Mouse (Mus musculus) embryo, embryonic 10 days (tissue): ENCODE data around the gene Ano1.

Experiments
- DNase-seq: peaks from one replicate; pipeline ENCODE4 v3.0.0-alpha.2; 2015; ENCODE audit warnings: low spot score

Ano1 gene

GRCm38 (mm10) chr7:144634875-144635274, 116.9 kb downstream of the Ano1 start:
- DNase-seq: no peak

GRCm38 (mm10) chr7:144634450-144634849, 117.3 kb downstream of the Ano1 start:
- no peak for DNase-seq

GRCm38 (mm10) chr7:144632321-144632720, 119.5 kb downstream of the Ano1 start:
- DNase-seq: no peak

DNA sequence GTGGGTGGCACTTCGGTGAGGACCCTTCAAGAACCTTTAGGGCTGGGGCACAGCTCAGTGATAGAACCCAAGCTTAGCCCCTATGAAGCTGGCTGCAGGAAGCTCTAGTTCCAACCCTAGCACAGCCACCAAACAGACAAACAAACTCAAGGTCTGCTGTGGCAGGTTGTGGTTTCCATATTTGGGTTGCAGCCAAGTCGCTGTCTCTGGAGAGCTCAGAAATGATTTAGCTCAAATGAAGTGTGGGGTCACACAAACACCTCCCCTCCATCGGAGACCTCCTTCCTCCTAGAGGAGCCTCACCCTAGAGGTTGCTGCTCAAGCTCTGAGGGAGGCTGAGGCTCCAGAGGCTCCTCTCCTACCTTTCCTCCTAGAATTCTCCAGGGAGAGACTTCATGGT, 121.2 kb downstream of the Ano1 start:
- no peak for DNase-seq

- peak; percentile 85 for DNase-seq
These were observed 123.3 kb downstream of the Ano1 start for GRCm38 (mm10) chr7:144628334-144628915.

DNA sequence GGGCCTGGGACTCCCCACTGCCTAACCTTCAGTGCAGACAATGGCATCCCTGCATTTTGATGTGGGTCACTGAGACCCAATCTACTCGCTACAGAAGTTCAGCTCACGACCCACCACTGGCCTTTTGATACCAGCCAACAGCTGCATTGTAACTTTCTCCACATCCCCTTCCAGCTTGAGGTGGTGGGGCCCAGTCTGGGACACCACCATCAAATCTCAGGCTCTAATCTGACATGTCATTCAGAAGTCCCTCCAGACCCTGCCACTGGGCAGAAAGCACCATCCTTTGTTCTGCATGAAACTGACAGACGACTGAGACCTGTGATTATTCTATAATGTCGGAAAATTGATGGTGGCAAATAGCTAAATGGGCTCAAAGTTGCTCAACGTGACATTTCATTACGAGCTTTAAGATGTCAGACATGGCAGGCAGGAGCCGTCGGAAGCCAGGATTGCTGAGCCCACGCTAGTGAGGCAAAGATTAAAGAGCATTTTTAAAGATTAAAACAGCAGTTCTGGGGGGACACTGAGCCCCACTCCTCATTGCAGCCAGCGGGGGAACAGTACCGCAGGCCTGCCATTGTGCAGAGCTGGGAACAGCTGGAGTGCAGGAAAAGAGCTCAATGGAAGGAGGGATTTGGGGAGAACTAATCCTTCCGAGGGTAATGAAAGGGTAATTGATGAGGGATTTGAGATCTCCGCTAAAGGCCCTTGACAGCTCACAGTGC, 124.0 kb downstream of the Ano1 start:
- DNase-seq: peak; percentile 51

DNA sequence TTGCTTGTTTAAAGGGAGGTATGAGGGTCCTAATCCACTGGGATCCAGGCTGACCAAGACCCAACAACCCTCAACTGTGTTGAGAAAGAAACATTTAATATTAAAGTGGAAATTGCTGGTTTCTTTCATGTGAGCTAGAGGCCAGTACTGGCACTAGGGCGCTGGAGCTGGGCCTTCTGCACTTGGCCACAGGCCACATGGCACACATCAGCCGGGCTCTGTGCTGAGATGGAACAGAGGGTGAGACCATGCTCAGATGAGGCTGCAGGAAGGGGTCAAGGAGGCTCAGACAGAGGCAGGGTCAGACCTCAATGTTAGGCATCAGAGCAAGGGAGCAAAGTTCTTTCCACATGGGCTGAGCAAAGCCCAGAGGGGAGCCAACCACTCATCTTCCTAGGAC, 125.7 kb downstream of the Ano1 start:
- no peak for DNase-seq

- no peak for DNase-seq
These were observed 130.8 kb downstream of the Ano1 start for GRCm38 (mm10) chr7:144620721-144621681.

DNA sequence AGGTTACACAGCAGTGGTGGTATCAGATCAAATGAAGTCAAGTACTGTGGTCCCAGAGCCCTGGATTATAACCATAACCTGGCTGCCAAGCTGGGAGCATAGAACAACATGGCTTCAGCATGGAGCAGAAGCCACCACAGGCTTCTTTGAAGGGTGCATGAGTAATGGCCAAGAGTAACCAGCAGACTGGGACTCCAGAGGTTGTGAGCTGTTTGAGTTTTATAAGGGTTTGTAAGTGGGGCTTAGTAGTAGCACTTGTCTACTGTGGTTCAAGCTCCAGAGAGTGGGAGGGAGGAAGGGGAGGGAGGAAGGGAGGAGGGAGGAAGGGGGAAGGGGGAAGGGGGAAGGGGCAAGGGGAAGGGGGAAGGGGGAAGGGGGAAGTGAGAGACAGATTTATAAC, 131.5 kb downstream of the Ano1 start:
- DNase-seq: no peak

DNA sequence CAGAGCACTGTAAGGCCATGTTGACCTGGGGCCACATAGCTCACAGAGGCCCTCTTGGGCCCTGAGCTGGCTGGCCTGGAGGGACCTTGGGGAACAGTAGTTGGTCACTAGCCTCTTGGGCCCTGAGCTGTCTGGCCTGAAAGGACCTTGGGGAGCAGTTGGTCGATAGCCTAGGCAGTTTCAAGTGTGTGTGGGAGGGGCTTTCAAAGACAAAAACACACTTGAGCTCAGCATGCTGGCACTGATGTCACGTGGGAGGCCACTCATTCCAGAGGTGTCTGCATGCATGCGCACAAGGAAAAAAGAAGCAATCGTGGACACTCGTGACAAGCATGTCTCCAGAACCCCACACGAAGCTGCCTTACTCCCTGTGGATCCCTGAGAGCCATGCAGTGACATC, 136.4 kb downstream of the Ano1 start:
- DNase-seq: no peak

- DNase-seq: no peak
These were observed 138.9 kb downstream of the Ano1 start for GRCm38 (mm10) chr7:144612829-144613228.

- no peak for DNase-seq
These were observed 139.4 kb downstream of the Ano1 start for GRCm38 (mm10) chr7:144612351-144612750.

- DNase-seq: no peak
These were observed 140.2 kb downstream of the Ano1 start for GRCm38 (mm10) chr7:144611595-144611994.

DNA sequence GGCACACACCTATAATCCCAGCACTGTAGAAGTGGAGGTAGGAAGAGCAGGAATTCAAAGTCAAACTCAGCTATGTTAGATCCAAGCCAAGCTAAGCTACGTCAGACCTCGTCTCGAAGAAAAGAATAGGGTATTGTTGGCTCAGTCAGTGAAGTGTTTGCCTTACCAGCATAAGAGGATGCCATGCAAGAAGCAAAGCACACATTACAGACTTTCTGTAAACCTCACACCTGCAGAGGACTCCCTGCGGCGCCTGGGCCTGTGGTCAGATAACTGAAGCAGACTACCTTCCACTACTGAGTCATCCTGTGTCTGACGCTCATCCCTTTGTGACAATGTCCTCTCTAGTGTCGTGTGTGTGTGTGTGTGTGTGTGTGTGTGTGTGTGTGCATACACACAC, 142.2 kb downstream of the Ano1 start:
- no peak for DNase-seq

DNA sequence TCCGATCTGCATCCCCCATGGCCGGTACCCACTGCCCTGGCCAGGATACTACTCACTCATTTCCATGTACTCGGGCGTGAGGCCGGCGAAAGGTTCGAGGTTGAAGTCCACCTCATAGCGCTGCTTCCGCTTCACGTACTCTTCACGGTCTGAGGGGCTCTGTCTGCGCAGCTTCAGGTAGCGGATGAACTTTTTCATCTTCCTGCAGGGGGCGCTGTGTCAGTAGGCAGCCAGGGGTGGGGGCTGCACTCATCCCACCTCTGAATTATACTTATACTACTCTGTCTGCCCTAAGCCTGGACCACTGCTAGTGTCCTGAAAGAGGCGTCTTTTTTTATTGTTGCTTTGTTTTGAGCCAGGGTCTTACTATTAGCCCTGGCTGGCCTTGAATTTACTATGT, 143.9 kb downstream of the Ano1 start:
- DNase-seq: no peak

GRCm38 (mm10) chr7:144604735-144605134, 147.0 kb downstream of the Ano1 start:
- DNase-seq: no peak

DNA sequence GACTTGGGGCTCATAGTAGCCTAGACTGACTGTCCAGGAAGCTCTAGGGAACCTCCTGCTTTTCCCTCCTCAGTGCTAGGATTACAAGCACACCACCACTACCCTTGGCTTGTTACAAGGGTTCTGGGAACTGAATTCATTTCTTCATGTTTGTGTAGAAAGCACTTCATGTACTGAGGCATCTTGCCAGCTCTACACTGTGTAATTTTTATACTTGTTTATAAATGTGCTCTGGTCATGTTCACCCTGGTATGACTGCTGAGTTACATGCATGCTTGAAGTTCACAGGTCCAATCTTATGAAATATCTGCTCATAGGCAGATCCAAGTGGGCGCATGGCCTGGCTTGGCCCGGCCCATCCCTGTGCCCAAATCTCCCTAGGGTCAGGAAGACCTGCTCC, 147.5 kb downstream of the Ano1 start:
- no peak for DNase-seq

- DNase-seq: peak; percentile 22
These were observed 151.4 kb downstream of the Ano1 start for GRCm38 (mm10) chr7:144600333-144600900.

- DNase-seq: peak; percentile 51
These were observed 162.3 kb downstream of the Ano1 start for GRCm38 (mm10) chr7:144589508-144589907.

DNA sequence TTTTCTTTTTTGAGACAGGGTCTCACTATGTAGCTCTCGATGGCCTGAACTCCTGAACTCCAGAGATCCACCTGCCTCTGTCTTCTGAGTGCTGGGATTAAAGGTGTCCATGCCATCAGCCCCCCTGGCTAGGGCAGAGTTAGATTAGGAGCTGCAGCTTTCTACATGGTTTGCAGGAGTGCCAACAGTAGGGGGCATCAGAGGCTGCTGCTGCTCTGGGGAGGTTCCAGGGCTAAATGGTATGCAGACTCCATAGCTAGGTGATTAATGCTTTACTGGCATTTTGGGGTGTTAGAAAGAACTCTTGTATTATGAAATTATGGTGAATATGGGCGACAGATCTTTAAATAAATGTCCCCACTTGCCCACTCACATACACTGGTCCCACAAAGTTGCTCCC, 164.5 kb downstream of the Ano1 start:
- peak; percentile 65 for DNase-seq

DNA sequence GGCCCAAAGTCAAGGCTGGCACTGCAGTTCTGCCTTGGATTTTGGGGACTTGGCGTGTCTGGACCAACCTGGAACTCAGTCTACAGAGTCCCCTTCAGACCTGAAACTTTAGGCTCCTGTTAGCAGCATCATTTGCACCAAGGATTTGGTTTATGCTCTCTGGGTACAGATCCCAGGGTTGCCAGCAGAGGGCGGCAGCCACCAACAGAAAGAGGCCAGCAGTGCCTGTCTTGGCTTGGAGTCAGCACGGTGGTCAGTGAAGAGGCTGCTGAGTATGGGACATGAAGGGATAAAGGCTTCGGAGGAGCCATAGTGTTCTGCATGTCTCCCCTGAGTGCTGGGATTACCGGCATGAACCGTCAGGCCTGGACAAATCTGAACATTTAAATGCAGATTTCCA, 166.1 kb downstream of the Ano1 start:
- DNase-seq: peak; percentile 88

DNA sequence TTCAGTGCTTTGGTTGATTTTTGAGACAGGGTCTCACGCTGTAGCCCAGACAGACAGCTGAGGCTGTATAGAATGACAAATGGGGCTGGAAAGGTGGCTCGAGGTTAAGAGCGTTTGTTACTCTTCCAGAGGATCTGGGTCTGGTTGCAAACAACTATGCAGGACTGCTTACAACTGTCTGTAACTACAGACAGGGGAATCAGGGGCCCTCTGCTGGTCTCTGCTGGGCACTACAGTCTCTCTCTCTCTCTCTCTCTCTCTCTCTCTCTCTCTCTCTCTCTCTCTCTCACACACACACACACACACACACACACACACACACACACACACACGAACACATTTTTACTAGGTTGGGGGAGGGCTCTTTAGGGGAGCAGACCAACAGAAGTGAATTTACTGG, 168.2 kb downstream of the Ano1 start:
- DNase-seq: peak; percentile 62
